Mouse (Mus musculus) embryonic facial prominence, embryonic 15.5 days (tissue): ENCODE data around the gene Leo1. TPM values are rescaled to one million over a fixed set of nuclear protein-coding genes. Genes with fewer than 3 reads are reported as not detected.

Experiments used
- ATAC-seq: fragments of 200-750 bp; cut with Nextera tagmentation; 2 replicates; pipeline ENCODE4 v1.8.0; 2017; ENCODE audit warnings: low read depth, moderate TSS enrichment; ENCODE audit not compliant: insufficient number of reproducible peaks, low FRiP score, low TSS enrichment
- H3K27ac ChIP-seq: fragments of 300-500 bp; sonication (generic); replicated peaks from 2 replicates; pipeline ENCODE4 v1.5.1; 2015; ENCODE audit warnings: mild to moderate bottlenecking, inconsistent platforms
- H3K27me3 ChIP-seq: fragments of 300-500 bp; sonication (generic); 2 replicates; pipeline ENCODE4 v1.6.1; 2015; ENCODE audit warnings: inconsistent platforms
- H3K36me3 ChIP-seq: fragments of 300-500 bp; sonication (generic); 2 replicates; pipeline ENCODE4 v1.6.1; 2015; ENCODE audit warnings: mild to moderate bottlenecking, inconsistent platforms
- H3K4me1 ChIP-seq: fragments of 300-500 bp; sonication (generic); 2 replicates; pipeline ENCODE4 v1.6.1; 2015; ENCODE audit warnings: inconsistent platforms
- H3K4me2 ChIP-seq: fragments of 300-500 bp; sonication (generic); replicated peaks from 2 replicates; pipeline ENCODE4 v1.6.1; 2015; ENCODE audit warnings: mild to moderate bottlenecking, inconsistent platforms
- H3K4me3 ChIP-seq: fragments of 300-500 bp; sonication (generic); replicated peaks from 2 replicates; pipeline ENCODE4 v1.5.1; 2015; ENCODE audit warnings: mild to moderate bottlenecking, inconsistent platforms
- H3K9ac ChIP-seq: fragments of 300-500 bp; sonication (generic); 2 replicates; pipeline ENCODE4 v1.6.1; 2015; ENCODE audit warnings: inconsistent platforms
- H3K9me3 ChIP-seq: fragments of 300-500 bp; sonication (generic); replicated peaks from 2 replicates; pipeline ENCODE4 v1.6.1; 2016; ENCODE audit warnings: inconsistent platforms
- WGBS: fragments of 180-500 bp; shearing (Covaris S2); methylation state at CpG from one replicate; pipeline ENCODE4 v1.1.7; 2015; 5-methylcytosine and 5-hydroxymethylcytosine counted together
- polyA plus RNA-seq: library from polyadenylated mRNA; unstranded; fragments of >200 nt; fragmentation: Nextera tagmentation; extraction: Ambion mirVana; gene quantifications from 2 replicates; pipeline ENCODE4 v1.2.1, GENCODE M21; 2015

The Leo1 gene
- polyA plus RNA-seq, 1 experiment from 2014 or later: 41.5 TPM

GRCm38 (mm10) chr9:75515464-75516113 lies 74.3 kb downstream of the Leo1 start:
- 0 out of 2 replicates have a peak, but pooled peaks have one; percentile 39 for ATAC-seq

More at GRCm38 (mm10) chr9:75515464-75516113, 74.3 kb downstream of the Leo1 start:
- no peak overlapping the region for H3K9ac ChIP-seq
- 59% methylated on average over 12 of the region's 12 CpGs for WGBS
- H3K27me3 ChIP-seq: no peaks in the 10 kb centered on the region
- no peak overlapping the region for H3K4me2 ChIP-seq
- H3K36me3 ChIP-seq: peaks cover 19% of the 10 kb centered on the region; the same call in 1 of the 2 replicates
- no peaks in the 10 kb centered on the region for H3K4me1 ChIP-seq
- no peak overlapping the region for H3K4me3 ChIP-seq
- H3K9me3 ChIP-seq: no peaks in the 10 kb centered on the region
- H3K27ac ChIP-seq: no peak overlapping the region

Other genes with a start within 250 kb of the Leo1 start
- 1.9 and 2.7 TPM in 2 replicates for gene Myo5c, start 209.5 kb upstream of the Leo1 start, polyA plus RNA-seq
- 28.0 and 28.6 TPM in 2 replicates for gene Gnb5, start 135.2 kb upstream of the Leo1 start, polyA plus RNA-seq
- not detected in 2 replicates for gene Bcl2l10, start 93.8 kb upstream of the Leo1 start, polyA plus RNA-seq
- 58.1 and 60.2 TPM in 2 replicates for gene Mapk6, start 31.5 kb upstream of the Leo1 start, polyA plus RNA-seq
- 131 and 144 TPM in 2 replicates for gene Tmod3, start 118.1 kb downstream of the Leo1 start, polyA plus RNA-seq
- 21.8 and 23.7 TPM in 2 replicates for gene Tmod2, start 169.8 kb downstream of the Leo1 start, polyA plus RNA-seq
- gene Lysmd2, start 184.2 kb downstream of the Leo1 start, polyA plus RNA-seq: 49.2 TPM in 2 replicates
- 1.8 and 4.1 TPM in 2 replicates for gene Scg3, start 242.5 kb downstream of the Leo1 start, polyA plus RNA-seq